Mouse (Mus musculus): ENCODE measurements around the gene Rabepk. TPM values are rescaled to one million over a fixed set of nuclear protein-coding genes. Genes with fewer than 3 reads are reported as not detected.
A peak's percentile ranks its signal among the peaks of the same experiment; 100 is the strongest.
"Not testable (repeated sequence)": the region's sequence is repeated elsewhere in the genome, so short reads cannot be mapped to it uniquely, and the experiment has no call there.

The Rabepk gene
- polyA plus RNA-seq, 1 experiment, result 38.2 TPM

GRCm38 (mm10) chr2:34805364-34805950 is 5.7 kb upstream of the Rabepk start:
- TF ChIP-seq CTCF (IDR thresholded peaks at IDR 0.05; ENCODE audit: extremely low read depth, insufficient read depth, low read length) (no peak), POLR2A (IDR thresholded peaks at IDR 0.05; ENCODE audit: extremely low read depth, insufficient read depth, low read length) (no peak)

DNA sequence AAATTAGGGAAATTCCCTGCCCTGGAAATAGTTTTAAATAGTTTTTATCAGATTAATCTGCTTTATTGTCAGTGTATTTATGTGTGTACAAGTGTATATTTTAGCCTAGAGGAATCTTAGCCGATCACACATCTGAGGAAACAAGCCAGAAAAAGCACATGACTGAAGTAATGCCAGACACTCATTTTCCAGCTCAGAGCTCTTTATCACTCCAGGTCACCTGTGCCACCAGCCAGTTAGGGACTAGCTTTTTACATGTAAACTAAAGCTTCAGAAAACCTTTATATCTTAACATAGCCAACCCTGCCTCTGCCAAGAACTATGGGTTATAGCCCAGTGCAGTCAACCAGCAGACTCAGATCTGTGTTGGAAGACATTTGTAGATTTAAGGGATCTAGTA is 5.1 kb upstream of the Rabepk start:
- H3K4me1 ChIP-seq (ENCODE audit: control insufficient read depth, insufficient read depth, low read length), result peaks cover 5% of the 10 kb centered on the region; the same call in 1 of the 2 replicates
- no peak for TF ChIP-seq CTCF (IDR thresholded peaks at IDR 0.05; ENCODE audit: extremely low read depth, insufficient read depth, low read length)
- TF ChIP-seq POLR2A (IDR thresholded peaks at IDR 0.05; ENCODE audit: extremely low read depth, insufficient read depth, low read length), result no peak
- no peak overlapping the region for H3K4me3 ChIP-seq (ENCODE audit: insufficient read depth, low read length)
- H3K27ac ChIP-seq (ENCODE audit: insufficient read depth, low read length), result no peak overlapping the region

More at GRCm38 (mm10) chr2:34805364-34805950, 5.7 kb upstream of the Rabepk start:
- Histone ChIP-seq H3K4me3 (ENCODE audit: insufficient read depth, low read length) (no peak overlapping the region), H3K27ac (ENCODE audit: insufficient read depth, low read length) (no peak overlapping the region), H3K4me1 (ENCODE audit: control insufficient read depth, insufficient read depth, low read length) (peaks cover 5% of the 10 kb centered on the region; the same call in 1 of the 2 replicates)

GRCm38 (mm10) chr2:34804172-34804571 is 4.5 kb upstream of the Rabepk start:
- Histone ChIP-seq H3K4me1 (ENCODE audit: control insufficient read depth, insufficient read depth, low read length) (peaks cover 5% of the 10 kb centered on the region; the same call in 1 of the 2 replicates), H3K4me3 (ENCODE audit: insufficient read depth, low read length) (no peak overlapping the region)
- TF ChIP-seq CTCF (IDR thresholded peaks at IDR 0.05; ENCODE audit: extremely low read depth, insufficient read depth, low read length) (no peak), POLR2A (IDR thresholded peaks at IDR 0.05; ENCODE audit: extremely low read depth, insufficient read depth, low read length) (no peak)

GRCm38 (mm10) chr2:34803746-34804145 is 4.0 kb upstream of the Rabepk start:
- TF ChIP-seq POLR2A (IDR thresholded peaks at IDR 0.05; ENCODE audit: extremely low read depth, insufficient read depth, low read length) (no peak), CTCF (IDR thresholded peaks at IDR 0.05; ENCODE audit: extremely low read depth, insufficient read depth, low read length) (no peak)
- H3K27ac ChIP-seq (ENCODE audit: insufficient read depth, low read length), result no peak overlapping the region
- peaks cover 7% of the 10 kb centered on the region; the same call in 1 of the 2 replicates for H3K4me1 ChIP-seq (ENCODE audit: control insufficient read depth, insufficient read depth, low read length)
- H3K4me3 ChIP-seq (ENCODE audit: insufficient read depth, low read length), result peak overlapping the region; percentile 68; the same call in 1 of the 2 replicates

More at GRCm38 (mm10) chr2:34804172-34804571, 4.5 kb upstream of the Rabepk start:
- H3K27ac ChIP-seq (ENCODE audit: insufficient read depth, low read length), result no peak overlapping the region

GRCm38 (mm10) chr2:34802565-34803245 is 3.0 kb upstream of the Rabepk start:
- H3K27ac ChIP-seq (ENCODE audit: insufficient read depth, low read length); H3K4me1 ChIP-seq (ENCODE audit: control insufficient read depth, insufficient read depth, low read length): not testable (repeated sequence)
- peak overlapping the region; percentile 68 for H3K4me3 ChIP-seq (ENCODE audit: insufficient read depth, low read length)

DNA sequence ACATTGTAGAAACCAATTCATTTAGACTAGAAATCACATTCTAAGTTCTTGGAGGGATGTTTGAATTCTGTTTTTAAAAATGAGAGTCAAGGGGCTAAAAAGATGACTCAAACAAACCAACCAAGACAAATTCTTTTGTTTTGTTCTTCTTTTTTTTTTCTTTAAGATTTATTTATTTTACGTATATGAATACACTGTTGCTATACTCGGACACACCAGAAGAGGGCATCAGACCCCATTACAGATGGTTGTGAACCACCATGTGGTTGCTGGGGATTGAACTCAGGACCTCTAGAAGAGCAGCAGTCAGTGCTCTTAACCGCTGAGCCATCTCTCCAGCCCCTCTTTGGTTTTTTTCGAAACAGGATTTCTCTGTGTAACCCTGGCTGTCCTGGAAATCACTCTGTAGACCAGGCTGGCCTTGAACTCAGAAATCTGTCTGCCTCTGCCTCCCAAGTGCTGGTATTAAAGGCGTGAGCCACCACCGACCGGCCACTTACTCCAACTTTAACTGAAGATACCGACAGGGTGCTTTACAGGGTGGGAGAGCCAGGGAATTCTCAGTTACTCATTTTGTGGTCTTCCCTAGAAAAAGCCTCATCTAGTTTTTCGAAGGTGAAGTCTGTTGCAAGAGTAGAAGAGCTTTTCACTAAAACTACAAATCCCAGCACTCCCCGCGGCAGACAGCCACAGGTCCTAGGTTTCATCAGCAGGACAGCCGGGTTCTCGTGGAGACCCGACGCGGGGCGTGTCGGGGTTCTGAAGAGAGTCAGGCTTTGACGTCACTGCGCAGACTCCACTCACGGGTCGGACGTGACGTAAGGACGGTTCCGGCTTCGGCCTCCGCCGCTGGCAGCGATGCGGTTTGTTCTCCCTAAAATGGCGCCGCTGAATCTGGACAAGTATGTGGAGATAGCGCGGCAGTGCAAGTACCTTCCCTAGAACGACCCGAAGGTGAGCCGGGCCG is 2.1 kb upstream of the Rabepk start:
- H3K4me1 ChIP-seq (ENCODE audit: control insufficient read depth, insufficient read depth, low read length), result peaks cover 7% of the 10 kb centered on the region; the same call in 1 of the 2 replicates
- no peak overlapping the region for H3K27ac ChIP-seq (ENCODE audit: insufficient read depth, low read length)
- TF ChIP-seq POLR2A (IDR thresholded peaks at IDR 0.05; ENCODE audit: extremely low read depth, insufficient read depth, low read length) (peak; percentile 95), CTCF (IDR thresholded peaks at IDR 0.05; ENCODE audit: extremely low read depth, insufficient read depth, low read length) (no peak)
- peak overlapping the region; percentile 68 for H3K4me3 ChIP-seq (ENCODE audit: insufficient read depth, low read length)

- Histone ChIP-seq H3K27ac (ENCODE audit: insufficient read depth, low read length) (no peak overlapping the region), H3K4me1 (ENCODE audit: control insufficient read depth, insufficient read depth, low read length) (peaks cover 7% of the 10 kb centered on the region; the same call in 1 of the 2 replicates), H3K4me3 (ENCODE audit: insufficient read depth, low read length) (peak overlapping the region; percentile 48; the same call in 1 of the 2 replicates)
- TF ChIP-seq POLR2A (IDR thresholded peaks at IDR 0.05; ENCODE audit: extremely low read depth, insufficient read depth, low read length) (no peak), CTCF (IDR thresholded peaks at IDR 0.05; ENCODE audit: extremely low read depth, insufficient read depth, low read length) (no peak)
These were observed 659 bp upstream of the Rabepk start for GRCm38 (mm10) chr2:34800371-34800770.

- Histone ChIP-seq H3K27ac (ENCODE audit: insufficient read depth, low read length) (no peak overlapping the region), H3K4me1 (ENCODE audit: control insufficient read depth, insufficient read depth, low read length) (peaks cover 2% of the 10 kb centered on the region; the same call in 1 of the 2 replicates), H3K4me3 (ENCODE audit: insufficient read depth, low read length) (no peak overlapping the region)
- no peak for TF ChIP-seq CTCF (IDR thresholded peaks at IDR 0.05; ENCODE audit: extremely low read depth, insufficient read depth, low read length)
- no peak for TF ChIP-seq POLR2A (IDR thresholded peaks at IDR 0.05; ENCODE audit: extremely low read depth, insufficient read depth, low read length)
These were observed 4.3 kb downstream of the Rabepk start for GRCm38 (mm10) chr2:34795426-34795825.

DNA sequence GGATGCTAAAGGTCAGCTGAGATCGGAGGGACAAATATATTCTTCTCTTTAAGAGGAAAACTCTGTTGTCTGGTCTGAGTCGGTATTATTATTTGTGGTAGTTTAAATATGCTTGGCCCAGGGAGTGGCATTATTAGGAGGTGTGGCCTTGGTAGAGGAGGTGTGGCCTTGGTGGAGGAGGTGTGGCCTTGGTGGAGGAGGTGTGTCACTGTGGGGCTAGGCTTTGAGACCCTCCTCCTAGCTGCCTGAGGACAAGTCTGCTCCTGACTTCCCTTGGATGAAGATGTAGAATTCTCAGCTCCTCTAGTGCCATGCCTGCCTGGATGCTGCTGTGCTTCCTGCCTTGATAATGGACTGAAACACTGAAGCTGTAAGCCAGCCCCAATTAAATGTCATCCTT is 5.2 kb downstream of the Rabepk start:
- no peak for TF ChIP-seq CTCF (IDR thresholded peaks at IDR 0.05; ENCODE audit: extremely low read depth, insufficient read depth, low read length)
- TF ChIP-seq POLR2A (IDR thresholded peaks at IDR 0.05; ENCODE audit: extremely low read depth, insufficient read depth, low read length), result no peak
- no peak overlapping the region for H3K27ac ChIP-seq (ENCODE audit: insufficient read depth, low read length)
- no peak overlapping the region for H3K4me3 ChIP-seq (ENCODE audit: insufficient read depth, low read length)
- peaks cover 2% of the 10 kb centered on the region; the same call in 1 of the 2 replicates for H3K4me1 ChIP-seq (ENCODE audit: control insufficient read depth, insufficient read depth, low read length)

DNA sequence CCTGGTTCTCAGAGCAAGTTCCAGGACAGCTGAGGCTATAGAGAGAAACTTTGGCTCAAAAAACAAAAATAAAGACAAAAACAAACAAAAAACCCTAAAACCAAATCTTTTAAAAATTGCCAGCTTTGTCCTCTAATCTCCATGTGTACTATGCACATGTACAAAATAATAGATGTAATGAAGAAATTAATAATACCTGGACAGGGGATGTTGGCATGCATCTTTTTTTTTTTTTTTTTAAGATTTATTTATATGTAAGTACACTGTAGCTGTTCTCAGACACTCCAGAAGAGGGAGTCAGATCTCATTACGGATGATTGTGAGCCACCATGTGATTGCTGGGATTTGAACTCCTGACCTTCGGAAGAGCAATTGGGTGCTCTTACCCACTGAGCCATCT is 7.2 kb downstream of the Rabepk start:
- H3K4me3 ChIP-seq (ENCODE audit: insufficient read depth, low read length); H3K27ac ChIP-seq (ENCODE audit: insufficient read depth, low read length); H3K4me1 ChIP-seq (ENCODE audit: control insufficient read depth, insufficient read depth, low read length): not testable (repeated sequence)

All from cortical plate, adult 2 months (tissue).